Mouse (Mus musculus): Measurements from ENCODE around the gene Sct.
A peak's percentile ranks its signal among the peaks of the same experiment; 100 is the strongest.
"Not testable (repeated sequence)": the region's sequence is repeated elsewhere in the genome, so short reads cannot be mapped to it uniquely, and the experiment has no call there.

The Sct gene

DNA sequence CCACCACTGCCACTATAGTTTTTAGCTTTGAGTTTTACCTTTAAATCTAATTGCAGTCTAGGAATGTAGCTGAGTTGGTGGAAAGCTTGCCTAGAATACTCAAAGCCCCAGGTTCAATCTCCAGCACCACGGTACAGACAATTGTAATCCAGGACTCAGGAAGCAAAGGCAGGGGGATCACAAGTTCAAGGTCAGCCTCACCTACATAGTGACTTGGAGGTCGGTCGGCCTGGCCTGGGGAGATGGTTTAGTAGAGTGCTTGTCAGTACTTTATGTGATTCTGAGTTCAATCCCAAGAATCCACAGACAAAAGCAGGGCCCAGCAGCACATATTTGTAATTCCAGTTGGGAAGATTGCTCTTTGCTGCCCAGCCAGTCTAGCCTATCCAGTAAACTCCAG, 9.1 kb upstream of the Sct start:
- no peak for DNase-seq

GRCm38 (mm10) chr7:141282756-141283155, 3.8 kb upstream of the Sct start:
- no peak for DNase-seq

DNA sequence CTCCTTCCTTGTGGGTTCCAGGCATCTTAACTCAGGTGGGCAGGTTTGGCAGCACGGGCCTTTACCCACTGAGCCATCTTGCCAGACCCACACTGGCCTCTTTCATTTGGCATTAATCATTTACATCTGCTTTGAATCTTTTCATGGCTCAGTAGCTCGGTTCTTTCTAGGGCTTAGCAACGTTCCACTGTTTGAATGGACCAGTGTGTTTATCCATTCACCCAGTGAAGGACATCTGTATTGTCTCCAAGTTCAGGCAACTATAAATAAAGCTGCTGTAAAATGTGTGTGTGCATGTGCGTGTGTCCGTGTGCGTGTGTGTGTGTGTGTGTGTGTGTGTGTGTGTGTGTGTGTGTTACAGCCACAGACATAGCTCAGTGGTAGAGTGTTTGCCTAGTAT, 2.5 kb upstream of the Sct start:
- peak; percentile 88 for DNase-seq

DNA sequence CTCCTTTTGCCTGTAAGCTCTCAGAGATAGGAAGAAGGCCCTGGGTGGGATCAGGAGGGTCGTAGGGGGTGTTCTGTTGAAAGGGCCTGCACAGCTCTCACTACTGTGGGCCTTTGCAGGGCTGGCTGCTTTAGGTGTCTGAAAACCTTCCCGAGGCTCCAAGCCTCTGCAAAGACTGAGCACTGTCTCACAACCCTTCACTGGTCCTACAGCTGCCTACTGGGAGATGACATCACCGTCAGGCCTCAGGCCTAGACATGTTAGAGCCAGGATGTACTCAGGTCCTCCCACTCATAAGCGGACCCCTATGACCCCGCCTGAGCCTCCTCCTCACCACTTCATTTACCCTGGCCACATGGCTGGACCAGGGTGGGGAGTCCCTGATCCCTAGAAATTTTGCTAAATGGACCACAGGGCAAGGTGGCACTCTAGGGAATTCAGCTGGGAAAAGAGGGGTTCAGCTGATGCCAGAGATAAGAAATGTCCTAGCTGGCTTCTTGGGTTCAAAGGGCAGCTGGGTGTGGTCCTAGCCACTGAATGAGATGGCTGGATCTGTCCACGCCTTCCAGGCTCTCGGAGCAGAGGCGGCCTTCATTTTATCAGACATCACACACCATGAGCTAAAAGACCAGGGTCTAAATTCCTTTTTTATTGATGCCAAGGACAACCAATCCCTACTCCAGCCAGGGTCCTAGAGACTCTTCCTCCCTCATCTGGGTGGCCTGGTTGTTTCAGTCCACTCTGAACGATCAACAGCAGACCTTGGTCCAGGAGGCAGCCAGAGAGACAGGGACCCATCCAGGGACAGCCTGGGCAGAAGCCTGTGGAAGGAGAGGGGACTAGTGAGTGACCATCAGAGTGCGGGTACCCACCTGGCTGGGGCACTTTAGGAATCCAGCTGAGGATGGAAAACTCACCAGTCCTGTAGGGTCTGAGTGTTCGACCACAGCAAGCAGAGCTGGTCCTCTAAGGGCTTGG, 943 bp downstream of the Sct start:
- no peak for DNase-seq

GRCm38 (mm10) chr7:141276546-141276945, 2.4 kb downstream of the Sct start, which contains the start of gene Cdhr5:
TSS of gene Cdhr5 (minus strand) at chr7:141276786.
- DNase-seq = no peak

DNA sequence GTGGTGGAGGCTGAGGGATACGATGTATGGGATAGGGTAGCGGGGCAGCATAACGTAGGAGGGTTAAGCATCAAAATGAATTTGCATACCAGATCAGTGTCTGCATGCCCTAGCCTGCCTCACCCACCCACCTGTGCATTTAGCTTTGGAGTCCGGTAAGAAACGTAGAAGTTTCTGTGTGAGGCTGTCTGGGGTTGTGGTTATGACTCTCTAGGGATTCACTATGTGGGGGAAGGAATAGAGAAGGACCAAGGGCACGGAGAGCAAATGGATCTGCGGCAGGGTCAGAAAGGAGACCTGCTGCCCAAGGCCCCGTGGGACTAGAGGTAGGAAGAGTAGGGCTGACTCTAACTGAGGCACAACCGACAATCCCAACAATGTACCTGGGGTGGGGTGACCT, 3.6 kb downstream of the Sct start:
- DNase-seq = no peak

GRCm38 (mm10) chr7:141270631-141271030, 8.3 kb downstream of the Sct start:
- DNase-seq = no peak

- DNase-seq = no peak
Measured at GRCm38 (mm10) chr7:141269273-141269545, 9.7 kb downstream of the Sct start.

GRCm38 (mm10) chr7:141268466-141269272, 10.3 kb downstream of the Sct start:
- no peak for DNase-seq

DNA sequence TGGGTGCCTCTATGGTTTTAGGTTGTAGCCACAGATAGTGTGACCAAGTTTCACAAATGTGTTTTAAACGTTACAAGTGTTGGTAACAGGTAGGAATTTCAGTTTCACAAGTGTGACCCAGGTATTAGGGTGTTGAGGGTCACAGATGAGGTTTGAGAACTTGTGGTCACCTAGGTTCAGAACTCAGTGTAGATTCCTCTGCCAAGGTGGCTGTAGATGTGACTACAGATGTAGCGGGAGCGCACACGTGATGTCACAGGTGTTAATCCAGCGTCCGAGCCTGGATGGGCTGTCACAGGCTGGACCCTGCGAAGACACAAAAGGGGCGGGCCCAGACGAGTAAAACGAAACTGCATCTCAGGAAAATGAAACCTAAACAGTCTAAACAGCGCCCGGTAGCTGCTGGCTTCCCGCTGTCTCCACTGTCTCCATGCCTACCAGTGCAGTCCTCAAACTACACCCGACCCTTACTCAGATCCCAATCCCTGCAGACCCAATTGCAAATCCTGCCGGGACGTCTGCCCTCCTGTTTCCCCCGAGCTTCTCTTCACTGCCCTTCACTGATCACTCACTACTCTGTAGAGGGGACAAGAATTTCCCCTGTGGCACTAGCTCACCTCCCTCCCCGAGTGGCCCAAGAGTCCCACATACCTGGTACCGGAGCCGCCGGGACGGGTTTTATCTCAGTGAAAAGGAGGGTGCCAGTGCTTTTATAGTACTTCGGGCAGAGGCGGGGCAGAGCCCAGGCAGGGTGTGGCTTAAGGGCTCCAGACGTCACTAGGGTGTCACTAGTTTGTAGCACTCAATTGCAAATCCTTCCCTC, 13.0 kb downstream of the Sct start, which contains the start of gene Irf7:
Irf7 (minus strand) TSS at position 743 of the 823 bp plus-strand sequence.
- peak; percentile 62 for DNase-seq

GRCm38 (mm10) chr7:141265411-141265738, 13.6 kb downstream of the Sct start:
- DNase-seq = no peak

- DNase-seq = peak; percentile 58
Measured at GRCm38 (mm10) chr7:141264761-141265410, 14.0 kb downstream of the Sct start.

DNA sequence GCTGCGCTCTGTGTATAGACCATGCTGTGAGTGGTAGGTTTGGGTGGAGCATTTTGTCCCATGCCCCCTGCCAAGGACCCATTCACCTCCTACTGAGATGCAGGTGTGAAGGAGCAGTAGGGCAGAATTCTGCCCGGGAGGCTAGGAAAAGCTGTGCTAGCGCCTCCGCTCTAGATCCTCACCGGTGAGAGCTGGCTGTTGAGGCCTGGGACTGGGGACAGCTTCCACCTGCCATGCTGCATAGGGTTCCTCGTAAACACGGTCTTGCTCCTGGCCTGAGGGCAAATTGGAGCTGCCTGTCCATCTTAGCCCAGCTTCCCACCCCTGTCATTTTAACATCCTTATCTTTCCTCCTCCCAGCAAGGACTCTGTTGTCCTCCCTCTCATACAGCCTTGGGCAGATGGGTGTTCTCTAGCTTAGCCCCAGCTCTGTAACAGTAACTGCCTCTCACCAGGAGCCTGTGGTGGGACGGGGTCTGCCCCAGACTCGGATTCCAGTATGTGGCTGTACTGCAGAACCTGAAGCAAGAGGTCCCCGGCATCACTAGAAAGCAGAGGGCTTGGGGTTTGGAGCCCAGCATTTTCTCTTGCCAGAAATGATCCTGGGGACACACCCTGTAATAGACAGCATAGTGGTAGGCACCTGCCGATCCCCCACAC, 14.8 kb downstream of the Sct start:
- DNase-seq = no peak

DNA sequence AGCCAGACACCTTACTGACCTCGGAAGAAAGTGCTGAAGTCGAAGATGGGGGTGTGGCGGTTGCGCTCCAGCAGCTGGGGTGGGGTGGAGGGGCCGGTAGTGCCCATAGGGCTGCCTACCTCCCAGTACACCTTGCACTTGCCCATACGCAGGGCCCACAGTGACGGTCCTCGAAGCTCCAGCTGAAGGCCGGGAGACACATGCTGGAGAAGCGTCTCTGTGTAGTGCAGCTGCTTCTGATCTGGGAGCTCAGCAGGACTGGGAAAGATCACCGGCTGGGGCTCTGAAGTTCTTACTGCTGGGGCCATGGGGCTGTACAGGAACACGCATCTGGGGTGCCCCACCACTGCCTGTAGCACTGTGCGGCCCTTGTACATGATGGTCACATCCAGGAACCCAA, 15.3 kb downstream of the Sct start:
- DNase-seq = no peak

GRCm38 (mm10) chr7:141261480-141261879, 17.5 kb downstream of the Sct start:
- no peak for DNase-seq

- DNase-seq = no peak
Measured at GRCm38 (mm10) chr7:141256159-141256558, 22.8 kb downstream of the Sct start.

DNA sequence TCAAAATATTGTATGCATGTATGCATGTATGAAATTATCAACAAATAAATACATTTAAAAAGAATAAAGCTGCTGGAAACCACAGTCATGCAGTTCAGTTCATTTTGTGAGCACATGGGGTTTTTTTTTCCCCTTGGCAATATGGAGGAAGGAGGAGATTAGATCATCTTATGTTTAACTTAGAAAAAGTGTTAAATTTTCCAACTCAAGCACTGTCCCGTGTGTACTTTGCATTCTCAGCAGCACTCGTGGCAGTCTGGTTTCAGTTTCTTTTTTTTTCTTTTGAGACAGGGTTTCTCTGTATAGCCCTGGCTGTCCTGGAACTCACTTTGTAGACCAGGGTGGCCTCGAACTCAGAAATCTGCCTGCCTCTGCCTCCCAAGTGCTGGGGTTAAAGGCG, 28.4 kb downstream of the Sct start:
- not testable (repeated sequence) for DNase-seq

- no peak for DNase-seq
Measured at GRCm38 (mm10) chr7:141231551-141231950, 47.4 kb downstream of the Sct start.

GRCm38 (mm10) chr7:141231111-141231510, 47.8 kb downstream of the Sct start:
- no peak for DNase-seq

GRCm38 (mm10) chr7:141230570-141230969, 48.4 kb downstream of the Sct start:
- no peak for DNase-seq

- no peak for DNase-seq
Measured at GRCm38 (mm10) chr7:141229702-141230101, 49.2 kb downstream of the Sct start.
